Mouse (Mus musculus) right cerebral cortex, postnatal 4 days (tissue): ENCODE data around the gene Gm5726.
"Not testable (repeated sequence)": the region's sequence is repeated elsewhere in the genome, so short reads cannot be mapped to it uniquely, and the experiment has no call there.

ENCODE experiments used
- DNase-seq: peaks from one replicate; pipeline ENCODE4 v3.0.0-alpha.2; 2022

Gene Gm5726

DNA sequence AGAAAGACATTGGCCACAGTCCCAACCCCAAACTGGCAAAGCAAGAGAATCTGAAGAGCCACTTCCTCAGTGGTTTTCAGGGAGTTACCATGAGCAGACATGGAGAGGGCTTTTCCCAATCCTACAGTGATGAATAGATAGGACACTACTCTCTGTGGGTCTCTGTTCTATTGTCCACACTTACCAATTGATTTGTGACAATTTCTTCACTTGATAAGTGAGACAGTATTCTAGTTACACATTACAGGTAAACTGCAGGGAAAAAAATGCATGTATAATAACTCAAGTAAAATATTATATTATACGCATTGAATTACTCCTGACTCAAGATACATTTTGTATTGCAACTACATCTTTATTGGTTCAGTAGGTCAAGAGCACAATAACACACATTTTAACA, at the start of gene Gm5726:
Gene Gm5726, minus strand, starts transcription at position 101 of the 400 bp plus-strand sequence.
- not testable (repeated sequence) for DNase-seq

GRCm38 (mm10) chr7:20576141-20576540, 30.6 kb upstream of the Gm5726 start, which contains the start of gene Gm4141:
TSS of gene Gm4141 (minus strand) at chr7:20576241.
- DNase-seq = not testable (repeated sequence)

DNA sequence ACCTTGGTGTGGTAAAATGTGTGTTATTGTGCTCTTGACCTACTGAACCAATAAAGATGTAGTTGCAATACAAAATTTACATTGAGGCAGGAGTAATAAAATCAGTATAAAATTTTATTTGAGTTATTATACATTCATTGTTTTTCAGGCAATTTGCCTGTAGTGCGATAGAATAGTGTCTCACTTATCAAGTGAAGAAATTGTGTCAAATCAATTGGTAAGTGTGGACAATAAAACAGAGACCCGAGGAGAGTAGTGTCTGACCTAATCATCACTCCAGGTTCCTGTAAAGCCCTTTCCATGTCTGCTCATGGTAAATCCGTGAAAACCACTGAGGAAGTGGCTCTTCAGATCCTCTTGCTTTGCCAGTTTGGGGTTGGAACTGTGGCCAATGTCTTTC, 12.0 kb downstream of the Gm5726 start, which contains the start of gene Vmn1r104:
Gene Vmn1r104, plus strand, starts transcription at position 301 of the 400 bp plus-strand sequence.
- DNase-seq = not testable (repeated sequence)

DNA sequence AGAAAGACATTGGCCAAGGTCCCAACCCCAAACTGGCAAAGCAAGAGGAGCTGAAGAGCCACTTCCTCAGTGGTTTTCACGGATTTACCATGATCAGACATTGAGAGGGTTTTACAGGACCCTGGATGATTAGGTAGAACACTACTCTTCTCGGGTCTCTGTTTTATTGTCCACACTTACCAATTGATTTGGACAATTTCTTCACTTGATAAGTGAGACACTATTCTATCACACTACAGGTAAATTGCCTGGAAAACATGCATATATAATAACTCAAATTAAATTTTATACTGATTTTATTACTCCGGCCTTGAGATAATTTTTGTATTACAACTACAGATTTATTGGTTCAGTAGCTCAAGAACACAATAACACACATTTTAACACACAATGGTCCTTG, 35.1 kb downstream of the Gm5726 start, which contains the start of gene Vmn1r103:
Gene Vmn1r103, minus strand, starts transcription at position 101 of the 400 bp plus-strand sequence.
- DNase-seq = not testable (repeated sequence)
